Mouse (Mus musculus) c-Kit-negative CD71-positive TER-119-positive erythroid progenitor cells, embryonic 14.5 days (primary cell): Measurements from ENCODE around the gene Retreg3.
"Not testable (repeated sequence)": the region's sequence is repeated elsewhere in the genome, so short reads cannot be mapped to it uniquely, and the experiment has no call there.

Experiments used
- DNase-seq: peaks from one replicate; pipeline ENCODE4 v3.0.0-alpha.2; 2013; ENCODE audit warnings: low read depth, low spot score

Retreg3 gene

GRCm38 (mm10) chr11:101119761-101120544 is at the start of gene Retreg3, which contains the start of gene Tubg1:
TSS of gene Retreg3 (minus strand) at chr11:101119893.
TSS of gene Tubg1 (plus strand) at chr11:101119938.
- DNase-seq, result peak; percentile 98

- no peak for DNase-seq
Observed at GRCm38 (mm10) chr11:101168301-101168980, 48.7 kb upstream of the Retreg3 start.

- no peak for DNase-seq
Observed at GRCm38 (mm10) chr11:101167963-101168300, 48.2 kb upstream of the Retreg3 start.

- DNase-seq, result no peak
Observed at GRCm38 (mm10) chr11:101167211-101167962, 47.7 kb upstream of the Retreg3 start.

- DNase-seq, result no peak
Observed at GRCm38 (mm10) chr11:101166357-101166756, 46.7 kb upstream of the Retreg3 start.

GRCm38 (mm10) chr11:101164677-101165580 is 45.2 kb upstream of the Retreg3 start:
- DNase-seq, result no peak

- no peak for DNase-seq
Observed at GRCm38 (mm10) chr11:101164351-101164665, 44.6 kb upstream of the Retreg3 start.

GRCm38 (mm10) chr11:101163476-101164350 is 44.0 kb upstream of the Retreg3 start:
- no peak for DNase-seq

- DNase-seq, result no peak
Observed at GRCm38 (mm10) chr11:101162772-101163171, 43.1 kb upstream of the Retreg3 start.

GRCm38 (mm10) chr11:101162301-101162700 is 42.6 kb upstream of the Retreg3 start:
- no peak for DNase-seq

GRCm38 (mm10) chr11:101161551-101161950 is 41.9 kb upstream of the Retreg3 start:
- no peak for DNase-seq

- not testable (repeated sequence) for DNase-seq
Observed at GRCm38 (mm10) chr11:101160981-101161505, 41.4 kb upstream of the Retreg3 start.

GRCm38 (mm10) chr11:101160151-101160550 is 40.5 kb upstream of the Retreg3 start:
- not testable (repeated sequence) for DNase-seq

GRCm38 (mm10) chr11:101155728-101156371 is 36.2 kb upstream of the Retreg3 start, which contains the start of gene Tubg2:
TSS of gene Tubg2 (plus strand) at chr11:101155907.
- no peak for DNase-seq

GRCm38 (mm10) chr11:101155151-101155550 is 35.5 kb upstream of the Retreg3 start:
- DNase-seq, result no peak

- no peak for DNase-seq
Observed at GRCm38 (mm10) chr11:101154648-101155047, 35.0 kb upstream of the Retreg3 start.

- no peak for DNase-seq
Observed at GRCm38 (mm10) chr11:101152825-101153224, 33.1 kb upstream of the Retreg3 start.

GRCm38 (mm10) chr11:101151063-101151462 is 31.4 kb upstream of the Retreg3 start:
- no peak for DNase-seq
